Mouse (Mus musculus) lung, postnatal 0 days (tissue): Measurements from ENCODE around the gene Ahctf1. TPM values are rescaled to one million over a fixed set of nuclear protein-coding genes. Genes with fewer than 3 reads are reported as not detected.
A peak's percentile ranks its signal among the peaks of the same experiment; 100 is the strongest.
"Not testable (repeated sequence)": the region's sequence is repeated elsewhere in the genome, so short reads cannot be mapped to it uniquely, and the experiment has no call there.

ENCODE experiments used
- ATAC-seq: fragments of 200-750 bp; cut with Nextera tagmentation; 2 replicates; pipeline ENCODE4 v1.8.0; 2017; ENCODE audit warnings: moderate library complexity
- DNase-seq: peaks from one replicate; pipeline ENCODE4 v3.0.0-alpha.2; 2016; ENCODE audit warnings: low spot score
- H3K27ac ChIP-seq: fragments of 300-500 bp; sonication (generic); 2 replicates; pipeline ENCODE4 v1.5.1; 2014; ENCODE audit warnings: antibody characterized with exemption, mild to moderate bottlenecking, low read length, mixed read lengths
- H3K27me3 ChIP-seq: fragments of 300-500 bp; sonication (generic); replicated peaks from 2 replicates; pipeline ENCODE4 v1.6.1; 2014; ENCODE audit warnings: low read length, mixed read lengths; ENCODE audit not compliant: insufficient read depth
- H3K36me3 ChIP-seq: fragments of 300-500 bp; sonication (generic); 2 replicates; pipeline ENCODE4 v1.6.1; 2014; ENCODE audit warnings: low read length, mixed read lengths; ENCODE audit not compliant: insufficient read depth
- H3K4me1 ChIP-seq: fragments of 300-500 bp; sonication (generic); 2 replicates; pipeline ENCODE4 v1.6.1; 2014; ENCODE audit warnings: antibody characterized with exemption, low read depth, low read length, mixed read lengths; ENCODE audit not compliant: insufficient read depth
- H3K4me2 ChIP-seq: fragments of 300-500 bp; sonication (generic); replicated peaks from 2 replicates; pipeline ENCODE4 v1.6.1; 2014; ENCODE audit warnings: low read depth, mild to moderate bottlenecking, low read length, moderate library complexity, mixed read lengths
- H3K4me3 ChIP-seq: fragments of 300-500 bp; sonication (generic); 2 replicates; pipeline ENCODE4 v1.5.1; 2014; ENCODE audit warnings: low read depth, low read length
- H3K9ac ChIP-seq: fragments of 300-500 bp; sonication (generic); replicated peaks from 2 replicates; pipeline ENCODE4 v1.6.1; 2014; ENCODE audit warnings: low read depth, mild to moderate bottlenecking
- H3K9me3 ChIP-seq: fragments of 300-500 bp; sonication (generic); 2 replicates; pipeline ENCODE4 v1.6.1; 2016; ENCODE audit warnings: low read length, mixed read lengths
- CTCF ChIP-seq: IDR thresholded peaks from 2 replicates; pipeline ENCODE4 v1.5.1; 2016; ENCODE audit warnings: antibody characterized with exemption, mild to moderate bottlenecking
- EP300 ChIP-seq: IDR thresholded peaks from 2 replicates; pipeline ENCODE4 v1.6.1; 2016; ENCODE audit warnings: antibody characterized with exemption, mild to moderate bottlenecking, control low read depth
- WGBS: fragments of 180-500 bp; shearing (Covaris S2); extraction: QIAGEN DNeasy Blood & Tissue Kit; methylation state at CpG from one replicate; pipeline ENCODE4 v1.1.7; 2014; 5-methylcytosine and 5-hydroxymethylcytosine counted together
- polyA plus RNA-seq: library from polyadenylated mRNA; unstranded; fragments of >200 nt; fragmentation: Nextera tagmentation; extraction: Ambion mirVana; gene quantifications from 2 replicates; pipeline ENCODE4 v1.2.1, GENCODE M21; 2015

Ahctf1 gene
- polyA plus RNA-seq, 1 experiment from 2014 or later = 9.4 TPM

DNA sequence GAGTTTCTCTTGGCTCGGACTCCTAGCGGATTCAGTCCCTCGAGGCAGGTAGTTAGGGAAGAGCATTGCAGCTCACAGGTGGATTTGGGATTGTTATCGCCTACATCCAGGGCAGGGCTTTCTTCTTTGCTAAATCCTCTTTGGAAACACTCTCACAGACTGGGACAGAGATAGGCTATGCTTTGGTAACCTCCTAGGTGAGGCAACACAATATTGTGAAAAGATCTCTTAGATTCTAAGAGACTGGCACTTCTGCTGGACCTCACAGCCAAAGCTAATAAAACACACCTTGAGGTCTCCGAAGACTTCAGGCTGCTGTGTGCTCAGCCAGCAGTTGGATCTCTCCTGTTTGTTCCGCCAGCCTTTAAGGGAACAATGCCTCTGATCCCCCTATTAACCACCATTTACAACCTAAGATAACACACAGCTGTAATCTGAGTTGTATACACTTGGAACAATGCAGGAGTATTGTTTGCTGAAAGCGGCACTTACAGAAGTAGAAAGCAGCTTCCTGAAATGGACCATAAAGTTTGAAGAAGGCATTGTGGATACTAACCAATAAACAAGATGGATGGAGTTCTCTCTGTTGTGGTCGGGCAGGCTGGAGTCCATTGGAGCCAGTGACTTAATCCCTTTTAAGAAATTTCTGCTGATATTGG, 80.5 kb downstream of the Ahctf1 start:
- DNase-seq (no peak), ATAC-seq (0 out of 2 replicates have a peak, but pooled peaks have one; percentile 11)
- H3K4me1 ChIP-seq = no peaks in the 10 kb centered on the region
- no peaks in the 10 kb centered on the region for H3K9me3 ChIP-seq
- H3K4me2 ChIP-seq = no peak overlapping the region
- H3K27me3 ChIP-seq = no peaks in the 10 kb centered on the region
- H3K27ac ChIP-seq = no peak overlapping the region
- no peak overlapping the region for H3K4me3 ChIP-seq
- TF ChIP-seq EP300 (no peak), CTCF (no peak)
- H3K9ac ChIP-seq = no peak overlapping the region
- WGBS = 50% methylated on average over 8 of the region's 8 CpGs
- no peaks in the 10 kb centered on the region for H3K36me3 ChIP-seq

DNA sequence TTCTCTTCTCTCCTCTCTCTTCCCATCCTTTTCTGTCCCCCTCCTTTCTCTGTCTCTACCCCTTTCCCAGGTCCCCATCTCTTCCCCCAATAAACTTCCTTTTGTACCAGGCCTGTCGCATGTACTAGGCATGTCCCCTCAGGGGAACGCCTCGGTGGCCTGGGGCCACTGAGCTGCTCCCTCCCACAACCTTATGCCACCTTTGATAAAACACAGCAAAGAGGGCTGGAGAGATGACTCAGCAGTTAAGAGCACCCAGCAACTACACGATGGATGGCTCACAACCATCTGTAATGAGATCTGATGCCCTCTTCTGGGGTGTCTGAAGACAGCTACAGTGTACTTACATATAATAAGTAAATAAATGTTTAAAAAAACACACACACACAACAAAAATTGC, 87.7 kb downstream of the Ahctf1 start:
- no peak overlapping the region for H3K4me3 ChIP-seq
- no peak overlapping the region for H3K4me2 ChIP-seq
- no peaks in the 10 kb centered on the region for H3K36me3 ChIP-seq
- TF ChIP-seq CTCF (no peak), EP300 (no peak)
- no peaks in the 10 kb centered on the region for H3K4me1 ChIP-seq
- ATAC-seq (no peak), DNase-seq (no peak)
- H3K27me3 ChIP-seq = no peaks in the 10 kb centered on the region
- no peak overlapping the region for H3K27ac ChIP-seq
- no peaks in the 10 kb centered on the region for H3K9me3 ChIP-seq
- H3K9ac ChIP-seq = no peak overlapping the region
- WGBS = 86% methylated on average over 4 of the region's 4 CpGs

DNA sequence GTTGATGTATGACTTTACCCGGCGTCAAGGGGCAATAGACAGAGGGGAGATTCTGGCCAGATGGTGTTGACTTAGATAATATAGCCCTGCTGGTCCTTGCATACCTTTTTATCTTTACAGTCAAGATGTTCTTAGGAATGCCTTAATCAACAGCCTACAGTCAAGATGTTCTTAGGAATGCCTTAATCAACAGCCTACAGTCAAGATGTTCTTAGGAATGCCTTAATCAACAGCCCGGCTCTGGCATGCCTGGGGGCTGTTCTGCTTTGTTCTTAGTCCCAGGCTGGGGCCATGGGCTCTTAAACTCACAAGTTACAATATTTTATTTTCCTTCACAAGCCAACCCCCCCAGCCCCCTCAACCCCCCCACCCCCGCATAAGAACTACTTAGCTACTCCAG, 88.2 kb downstream of the Ahctf1 start:
- not testable (repeated sequence) for H3K9me3 ChIP-seq

DNA sequence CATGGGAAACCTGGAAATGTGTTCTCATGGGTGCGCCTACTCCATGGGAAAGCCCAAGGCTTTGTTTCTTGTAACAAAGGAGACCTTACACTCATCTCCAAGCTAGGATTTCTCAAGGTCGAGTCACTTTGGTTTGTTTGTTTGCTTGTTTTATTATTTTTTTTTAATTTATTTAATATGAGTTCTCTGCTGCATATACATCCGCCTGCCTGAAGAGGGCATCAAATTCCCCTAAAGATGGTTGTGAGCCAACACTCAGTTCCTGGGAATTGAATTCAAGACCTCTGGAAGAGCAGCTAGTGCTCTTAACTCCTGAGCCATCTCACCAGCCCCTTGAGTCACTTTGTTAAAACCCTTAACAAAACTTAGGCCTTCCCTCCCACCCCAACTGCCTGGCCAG, 90.1 kb downstream of the Ahctf1 start:
- ATAC-seq (no peak), DNase-seq (no peak)
- H3K27me3 ChIP-seq = no peaks in the 10 kb centered on the region
- no peak overlapping the region for H3K27ac ChIP-seq
- H3K4me2 ChIP-seq = no peak overlapping the region
- H3K9ac ChIP-seq = no peak overlapping the region
- H3K36me3 ChIP-seq = no peaks in the 10 kb centered on the region
- WGBS = 83% methylated on average over 3 of the region's 3 CpGs
- H3K4me3 ChIP-seq = no peak overlapping the region
- TF ChIP-seq EP300 = no peak
- TF ChIP-seq CTCF = no peak
- no peaks in the 10 kb centered on the region for H3K4me1 ChIP-seq
- H3K9me3 ChIP-seq = no peaks in the 10 kb centered on the region

More for the DNA sequence above, 88.2 kb downstream of the Ahctf1 start:
- 73% methylated on average over 1 of the region's 4 CpGs for WGBS
- H3K9ac ChIP-seq, H3K4me2 ChIP-seq, H3K4me3 ChIP-seq, H3K4me1 ChIP-seq, H3K27ac ChIP-seq, H3K27me3 ChIP-seq, H3K36me3 ChIP-seq, DNase-seq, ATAC-seq: not testable (repeated sequence)

DNA sequence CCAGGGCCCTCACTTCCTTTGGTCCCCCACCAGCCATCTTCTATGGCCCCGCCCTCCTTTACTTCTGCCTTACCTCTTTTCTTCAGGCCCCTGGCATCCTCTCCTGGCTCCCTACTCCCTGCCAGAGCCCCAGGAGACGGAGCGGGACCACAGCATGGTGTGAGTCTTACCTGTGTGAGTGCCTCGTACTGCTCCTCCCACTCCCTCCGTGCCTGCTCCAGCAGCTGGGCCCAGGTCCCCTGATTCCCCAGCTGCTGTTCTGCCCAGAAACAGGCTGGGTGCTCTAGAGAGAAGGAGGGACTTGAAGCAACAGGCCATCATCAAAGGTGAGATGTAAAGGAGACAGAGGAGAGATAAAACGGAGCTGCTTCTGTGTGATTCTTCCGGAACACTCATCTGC, 90.8 kb downstream of the Ahctf1 start:
- Histone ChIP-seq H3K4me3 (no peak overlapping the region), H3K4me2 (no peak overlapping the region)
- TF ChIP-seq EP300 (no peak), CTCF (no peak)

DNA sequence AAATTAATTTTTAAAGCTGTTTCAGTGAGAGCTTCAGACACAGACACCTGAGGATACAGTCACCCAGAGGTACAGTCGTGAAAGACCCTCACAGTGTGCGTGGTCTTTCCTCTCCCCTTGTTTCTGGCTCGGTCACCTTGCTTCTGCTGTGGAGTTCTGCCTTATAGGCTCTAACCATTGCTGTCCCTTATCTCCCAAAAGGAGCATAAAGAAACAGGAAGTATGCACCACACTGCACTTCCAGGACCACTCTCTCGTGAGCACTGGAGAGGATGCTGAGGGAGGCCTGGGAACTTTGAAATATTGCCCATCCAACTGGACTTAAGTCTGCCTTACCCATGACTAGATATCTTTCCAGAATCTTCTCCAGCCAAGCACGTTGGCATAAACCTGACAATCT, 92.7 kb downstream of the Ahctf1 start:
- DNase-seq (no peak), ATAC-seq (no peak)
- Histone ChIP-seq H3K4me3 (no peak overlapping the region), H3K9ac (no peak overlapping the region), H3K4me2 (no peak overlapping the region), H3K27me3 (no peaks in the 10 kb centered on the region), H3K4me1 (no peaks in the 10 kb centered on the region), H3K27ac (no peak overlapping the region), H3K9me3 (no peaks in the 10 kb centered on the region), H3K36me3 (no peaks in the 10 kb centered on the region)
- TF ChIP-seq EP300 (no peak), CTCF (no peak)
- WGBS = 75% methylated on average over 5 of the region's 5 CpGs

More for the DNA sequence above, 90.8 kb downstream of the Ahctf1 start:
- Histone ChIP-seq H3K9me3 (no peaks in the 10 kb centered on the region), H3K27ac (no peak overlapping the region), H3K27me3 (no peaks in the 10 kb centered on the region), H3K9ac (no peak overlapping the region), H3K4me1 (no peaks in the 10 kb centered on the region), H3K36me3 (no peaks in the 10 kb centered on the region)
- DNase-seq (no peak), ATAC-seq (no peak)
- WGBS = 78% methylated on average over 7 of the region's 7 CpGs

DNA sequence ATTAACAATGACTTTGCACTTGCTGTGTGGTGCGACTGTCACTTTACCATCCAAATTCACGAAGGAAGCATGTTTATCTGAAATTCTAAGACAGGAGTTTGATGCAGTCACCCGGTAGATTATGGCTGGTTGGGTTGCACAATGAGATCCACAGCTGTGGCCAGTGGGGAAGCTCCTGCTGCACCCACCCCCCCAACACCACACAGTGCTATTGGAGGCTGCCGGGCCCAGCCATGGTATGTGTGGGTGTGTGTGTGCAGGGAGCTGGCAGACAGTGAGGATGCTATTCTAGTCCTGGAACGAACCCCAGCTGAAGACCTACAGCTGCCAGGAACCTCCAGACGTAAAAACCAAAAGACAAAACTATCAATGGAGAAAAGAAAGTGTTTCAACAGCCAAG, 94.1 kb downstream of the Ahctf1 start:
- ATAC-seq = peak; percentile 87
- WGBS = 56% methylated on average over 6 of the region's 6 CpGs
- no peak overlapping the region for H3K27ac ChIP-seq

More for the DNA sequence above, 94.1 kb downstream of the Ahctf1 start:
- no peaks in the 10 kb centered on the region for H3K9me3 ChIP-seq
- peak; percentile 67 for DNase-seq
- TF ChIP-seq CTCF (no peak), EP300 (no peak)
- H3K4me1 ChIP-seq = no peaks in the 10 kb centered on the region
- no peak overlapping the region for H3K4me3 ChIP-seq
- no peaks in the 10 kb centered on the region for H3K36me3 ChIP-seq
- H3K27me3 ChIP-seq = no peaks in the 10 kb centered on the region
- H3K9ac ChIP-seq = no peak overlapping the region
- no peak overlapping the region for H3K4me2 ChIP-seq
